Mouse (Mus musculus): Measurements from ENCODE around the gene H2-T3. TPM values are rescaled to one million over a fixed set of nuclear protein-coding genes. Genes with fewer than 3 reads are reported as not detected.
"Not testable (repeated sequence)": the region's sequence is repeated elsewhere in the genome, so short reads cannot be mapped to it uniquely, and the experiment has no call there.

Gene H2-T3
- total RNA-seq, 1 experiment from 2014 or later, result not detected

DNA sequence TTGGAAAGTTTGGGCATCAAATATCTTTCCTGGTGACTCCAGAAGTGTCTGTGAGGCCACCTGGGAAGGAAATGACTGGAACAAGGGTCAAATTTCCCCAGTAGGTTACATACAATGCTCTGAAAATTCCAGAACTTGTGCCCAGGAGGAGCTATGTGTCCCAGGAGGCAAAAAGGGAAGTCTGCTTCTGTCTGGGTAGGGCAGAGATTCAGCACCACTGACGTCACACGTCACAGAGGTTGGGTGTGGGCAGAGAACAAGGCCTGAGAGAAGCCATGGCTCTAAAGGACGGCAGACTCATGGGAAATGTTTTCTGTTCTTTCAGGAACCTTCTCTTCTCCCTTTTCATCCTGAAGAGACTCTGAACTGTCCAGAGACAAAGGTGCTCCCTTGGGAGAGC, 2.5 kb downstream of the H2-T3 start:
- ATAC-seq (ENCODE audit: extremely low read depth, insufficient number of reproducible peaks, low FRiP score, poor library complexity, severe bottlenecking), result no peak

DNA sequence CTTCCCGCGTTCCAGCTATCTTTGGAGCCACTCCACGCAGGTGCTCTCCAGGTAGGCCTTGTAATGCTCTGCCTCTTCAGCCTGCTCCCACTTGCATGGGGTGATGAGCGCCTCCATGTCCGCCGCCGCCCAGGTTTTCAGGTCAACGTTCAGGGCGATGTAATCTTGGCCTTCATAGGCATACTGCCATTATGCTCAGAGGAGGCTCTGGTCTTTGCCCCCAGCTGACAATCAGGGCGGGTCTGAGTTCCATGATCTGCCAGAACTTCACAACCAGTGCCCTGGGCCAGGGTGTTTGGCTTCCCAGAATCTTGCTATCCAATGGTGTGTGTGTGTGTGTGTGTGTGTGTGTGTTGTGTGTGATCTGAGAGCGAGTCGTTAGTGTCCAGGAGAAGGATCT, 7.9 kb downstream of the H2-T3 start:
- ATAC-seq (ENCODE audit: extremely low read depth, insufficient number of reproducible peaks, low FRiP score, poor library complexity, severe bottlenecking), result no peak

DNA sequence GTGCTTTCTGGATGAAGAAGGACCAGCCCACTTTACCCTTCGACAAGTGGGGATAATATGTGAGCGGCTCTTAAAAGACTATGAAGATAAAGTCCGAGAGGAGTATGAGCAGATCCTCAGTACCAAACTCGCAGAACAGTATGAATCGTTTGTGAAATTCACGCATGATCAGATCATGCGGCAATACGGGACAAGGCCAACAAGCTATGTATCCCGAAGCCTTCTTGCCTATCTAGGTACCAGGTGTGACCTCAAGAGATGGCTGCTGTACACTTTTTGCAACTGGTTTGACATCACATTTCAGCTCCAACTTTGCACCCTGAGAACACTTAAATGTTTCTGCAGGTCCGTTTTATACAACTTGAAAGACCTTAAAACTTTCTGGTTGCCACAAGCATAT, 10.6 kb downstream of the H2-T3 start:
- ATAC-seq (ENCODE audit: extremely low read depth, insufficient number of reproducible peaks, low FRiP score, poor library complexity, severe bottlenecking), result not testable (repeated sequence)

DNA sequence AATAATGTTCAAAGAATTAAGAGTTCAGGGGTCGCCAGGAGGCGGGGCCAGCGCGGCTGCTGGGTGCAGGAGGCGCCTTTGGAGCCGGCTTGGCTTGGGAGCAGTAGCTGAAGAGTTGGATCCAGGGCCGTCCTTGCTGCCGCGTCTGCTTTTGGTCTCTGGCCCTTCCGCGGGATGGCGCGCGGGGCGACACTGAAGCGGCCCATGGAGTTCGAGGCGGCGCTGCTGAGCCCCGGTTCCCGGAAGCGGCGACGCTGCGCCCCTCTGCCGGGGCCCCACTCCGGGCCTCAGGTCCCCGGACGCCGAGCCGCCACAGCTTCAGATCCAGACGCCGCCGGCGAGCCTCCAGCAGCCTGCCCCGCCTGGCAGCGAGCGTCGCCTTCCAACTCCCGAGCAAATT, 11.1 kb downstream of the H2-T3 start:
- not testable (repeated sequence) for ATAC-seq (ENCODE audit: extremely low read depth, insufficient number of reproducible peaks, low FRiP score, poor library complexity, severe bottlenecking)

DNA sequence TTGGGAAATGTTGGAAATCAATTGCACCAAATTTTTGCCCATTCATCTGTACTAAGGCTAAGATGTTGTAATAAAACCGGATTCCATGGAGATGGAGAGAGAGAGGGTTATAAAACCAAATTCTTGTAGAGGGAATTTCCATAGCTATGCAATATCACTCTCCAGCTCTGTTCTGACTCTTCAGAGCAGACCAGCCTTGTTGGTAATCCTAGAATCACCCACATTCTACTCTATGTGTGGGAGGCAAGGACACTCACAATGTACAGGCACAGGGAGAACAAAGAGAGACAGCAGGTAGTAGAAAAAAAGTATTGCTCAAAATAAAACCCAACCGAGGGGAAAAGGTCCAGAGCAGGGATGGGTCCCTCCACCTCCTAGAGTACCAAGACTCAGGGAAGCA, 14.0 kb downstream of the H2-T3 start:
- not testable (repeated sequence) for ATAC-seq (ENCODE audit: extremely low read depth, insufficient number of reproducible peaks, low FRiP score, poor library complexity, severe bottlenecking)

DNA sequence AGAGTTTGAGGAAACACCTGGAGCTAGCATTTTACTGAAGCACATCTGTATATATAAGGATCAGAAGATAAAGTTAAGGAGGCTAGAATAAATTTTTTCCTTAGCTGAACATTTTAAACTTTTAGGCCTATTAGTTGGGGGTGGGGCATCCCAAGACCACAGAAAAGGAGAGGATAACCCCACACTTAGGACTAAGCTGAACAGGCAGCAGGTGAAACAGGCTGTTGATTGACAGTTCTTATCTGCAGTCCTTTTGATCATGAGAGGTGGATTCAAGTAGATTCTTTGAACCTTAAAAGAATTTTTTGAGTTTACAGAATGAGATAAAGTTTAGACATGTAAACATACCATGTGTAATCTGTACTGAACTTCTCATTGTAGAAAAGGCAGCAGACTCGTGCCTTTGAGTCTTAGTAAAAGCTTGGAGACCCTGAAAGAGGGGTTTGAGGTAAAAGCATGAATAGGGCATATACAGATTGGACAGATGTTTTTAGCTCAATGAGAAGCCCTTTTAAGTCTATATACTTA, 19.7 kb downstream of the H2-T3 start:
- ATAC-seq (ENCODE audit: extremely low read depth, insufficient number of reproducible peaks, low FRiP score, poor library complexity, severe bottlenecking), result no peak

DNA sequence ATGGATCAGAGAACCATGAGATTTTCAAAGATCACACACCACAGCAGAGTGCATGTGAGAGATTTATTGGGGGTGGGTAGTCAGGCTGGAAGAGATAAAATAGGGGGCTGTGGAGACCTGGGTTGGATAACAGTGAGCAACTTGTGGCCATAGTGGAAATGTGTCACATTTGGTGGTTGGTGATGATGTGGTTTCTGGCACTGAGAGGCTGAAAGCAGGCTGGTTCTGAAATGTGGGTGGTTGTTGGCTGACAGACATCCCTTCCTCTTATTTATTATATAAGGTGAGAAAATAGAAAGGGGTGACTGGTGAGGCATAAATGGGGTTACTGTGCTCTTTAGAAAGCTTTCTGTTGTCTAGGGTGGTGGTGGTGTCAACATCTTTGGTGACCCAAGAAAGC, 20.3 kb downstream of the H2-T3 start:
- no peak for ATAC-seq (ENCODE audit: extremely low read depth, insufficient number of reproducible peaks, low FRiP score, poor library complexity, severe bottlenecking)

DNA sequence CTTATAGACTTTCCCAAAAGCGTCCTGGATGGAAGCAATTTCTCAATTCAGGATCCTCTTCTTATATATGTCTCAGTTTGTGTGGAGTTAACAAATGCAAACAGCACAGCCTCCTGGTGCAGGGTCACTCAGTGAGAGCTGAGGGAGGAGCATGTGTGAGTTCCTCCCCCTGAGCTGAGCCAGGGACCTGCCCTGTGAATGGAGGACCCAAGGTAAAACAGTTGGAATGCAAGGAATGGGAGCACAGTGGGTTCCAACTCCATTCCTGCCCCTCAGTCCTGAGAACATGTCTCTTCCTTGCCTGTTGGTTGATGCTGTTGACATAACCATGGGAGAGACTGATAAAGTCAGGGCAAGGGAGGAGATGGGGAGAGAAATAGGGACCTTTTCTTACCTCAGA, 21.0 kb downstream of the H2-T3 start:
- ATAC-seq (ENCODE audit: extremely low read depth, insufficient number of reproducible peaks, low FRiP score, poor library complexity, severe bottlenecking), result not testable (repeated sequence)

DNA sequence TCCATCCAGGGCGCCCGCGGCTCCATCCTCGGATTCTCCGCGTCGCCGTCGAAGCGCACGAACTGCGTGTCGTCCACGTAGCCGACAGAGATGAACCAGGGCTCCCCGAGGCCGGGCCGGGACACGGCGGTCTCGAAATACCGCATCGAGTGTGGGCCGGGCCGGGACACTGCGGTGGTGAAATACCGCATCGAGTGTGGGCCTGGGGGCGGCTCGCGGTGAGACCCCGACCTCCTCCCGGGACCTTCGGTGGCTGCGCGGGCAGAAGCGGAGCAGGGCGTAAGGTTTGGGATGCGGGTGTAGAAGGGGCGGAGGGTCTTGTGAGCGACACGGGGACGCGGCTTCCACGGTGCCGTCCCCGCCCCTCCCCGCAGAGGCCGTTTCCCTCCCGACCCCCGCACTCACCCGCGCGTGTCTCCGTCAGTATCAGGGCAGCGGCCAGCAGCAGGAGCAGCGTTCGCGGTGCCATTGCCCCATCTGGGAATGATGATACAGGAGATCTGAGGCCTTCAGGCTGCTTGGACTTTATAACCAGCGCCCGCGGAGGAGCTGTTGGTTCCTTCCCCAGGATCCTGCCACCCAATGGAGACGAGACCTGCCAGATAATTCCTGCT, 21.9 kb downstream of the H2-T3 start, which contains the start of gene Gm8909:
TSS of gene Gm8909 (minus strand) at position 499 of the 614 bp plus-strand sequence.
- no peak for ATAC-seq (ENCODE audit: extremely low read depth, insufficient number of reproducible peaks, low FRiP score, poor library complexity, severe bottlenecking)

DNA sequence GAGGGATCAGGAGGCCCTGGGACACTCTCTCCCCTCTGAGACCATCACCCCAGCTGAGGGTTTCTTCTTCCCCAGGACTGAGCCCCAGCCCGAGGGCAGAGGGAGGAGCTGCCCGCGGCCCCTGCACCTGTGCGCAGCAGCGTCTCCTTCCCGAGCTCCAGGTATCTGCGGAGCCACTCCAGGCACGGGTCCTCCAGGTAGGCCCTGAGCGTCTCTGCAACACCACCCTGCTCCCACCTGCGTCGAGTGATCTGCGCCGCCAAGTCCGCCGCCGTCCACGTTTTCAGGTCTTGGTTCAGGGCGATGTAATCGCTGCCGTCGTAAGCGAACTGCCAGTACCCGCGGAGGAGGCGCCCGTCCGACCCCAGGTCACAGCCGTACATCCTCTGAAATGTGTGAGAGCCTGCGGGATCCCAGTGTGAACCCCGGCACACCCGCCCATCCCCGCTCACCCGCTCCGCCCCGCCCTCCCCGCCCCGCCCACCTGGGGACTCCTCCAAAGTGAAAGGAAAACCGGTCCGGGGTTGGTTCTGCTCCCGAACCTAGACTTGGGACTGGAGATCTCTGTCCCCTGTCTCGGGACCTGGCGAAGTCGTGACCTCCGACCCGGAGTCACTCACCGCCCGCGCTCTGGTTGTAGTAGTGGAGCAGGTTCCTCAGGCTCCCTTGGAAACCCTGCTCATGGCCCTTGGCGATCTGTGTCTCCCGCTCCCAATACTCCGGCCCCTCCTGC, 22.6 kb downstream of the H2-T3 start:
- 0 out of 2 replicates have a peak, but pooled peaks have one; percentile 13 for ATAC-seq (ENCODE audit: extremely low read depth, insufficient number of reproducible peaks, low FRiP score, poor library complexity, severe bottlenecking)

DNA sequence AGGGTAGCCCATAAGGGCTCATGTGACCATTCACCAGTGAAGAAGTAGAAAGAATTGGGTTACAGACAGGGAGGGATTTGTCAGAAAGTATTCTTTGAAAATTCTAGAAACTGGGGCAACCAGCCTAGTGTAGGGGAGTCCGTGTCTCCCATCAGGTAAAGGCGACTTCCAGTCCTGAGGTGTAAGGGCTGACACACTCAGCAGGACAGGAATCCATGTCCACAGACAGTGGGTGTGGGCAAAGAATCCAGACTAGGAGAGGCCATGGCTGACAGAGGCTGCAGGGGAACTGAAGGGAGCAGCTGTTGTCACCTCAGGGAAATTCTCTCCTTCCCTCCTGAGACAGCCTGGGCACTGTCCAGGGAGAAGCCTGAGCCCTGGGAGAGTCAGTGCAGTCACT, 23.2 kb downstream of the H2-T3 start:
- not testable (repeated sequence) for ATAC-seq (ENCODE audit: extremely low read depth, insufficient number of reproducible peaks, low FRiP score, poor library complexity, severe bottlenecking)

DNA sequence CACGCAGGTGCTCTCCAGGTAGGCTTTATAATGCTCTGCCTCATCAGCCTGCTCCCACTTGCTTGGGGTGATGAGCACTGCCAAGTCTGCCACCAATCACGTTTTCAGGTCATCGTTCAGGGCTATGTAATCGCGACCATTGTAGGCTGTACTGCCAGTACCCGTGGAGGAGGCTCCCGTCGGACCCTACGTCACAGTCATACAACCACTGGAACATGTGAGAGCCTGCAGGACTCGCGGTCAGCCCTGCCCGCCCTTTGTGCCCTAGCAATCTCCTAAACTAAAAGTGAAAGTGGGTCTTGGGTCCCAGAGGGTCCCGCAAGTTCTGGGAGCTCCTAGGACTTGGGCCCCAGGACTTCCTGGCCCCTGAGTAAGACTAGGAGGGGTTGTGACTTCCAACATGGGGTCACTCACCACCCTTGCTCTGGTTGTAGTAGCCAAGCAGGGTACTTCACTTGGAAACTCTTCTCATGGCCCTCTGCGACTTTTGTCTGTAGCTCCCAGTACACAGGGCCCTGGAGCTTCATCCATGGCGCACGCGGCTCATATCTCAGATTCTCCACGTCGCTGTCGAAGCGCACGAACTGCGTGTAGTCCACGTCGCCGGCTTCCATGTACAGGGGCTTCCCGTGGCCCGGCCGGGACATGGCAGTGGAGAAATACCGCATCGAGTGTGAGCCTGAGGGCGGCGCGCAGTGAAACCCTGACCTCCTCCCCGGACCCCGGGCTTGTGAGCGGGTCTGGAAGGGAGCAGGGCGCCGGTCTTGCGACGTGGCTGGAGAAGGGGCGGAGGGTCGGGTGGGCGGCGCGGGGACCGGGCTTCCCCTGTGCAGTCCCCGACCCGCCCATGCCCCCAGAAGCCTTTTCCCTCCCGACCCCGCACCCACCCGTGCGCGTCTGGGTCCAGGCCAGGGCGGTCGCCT, 28.7 kb downstream of the H2-T3 start:
- ATAC-seq (ENCODE audit: extremely low read depth, insufficient number of reproducible peaks, low FRiP score, poor library complexity, severe bottlenecking), result 0 out of 2 replicates have a peak, but pooled peaks have one; percentile 17

DNA sequence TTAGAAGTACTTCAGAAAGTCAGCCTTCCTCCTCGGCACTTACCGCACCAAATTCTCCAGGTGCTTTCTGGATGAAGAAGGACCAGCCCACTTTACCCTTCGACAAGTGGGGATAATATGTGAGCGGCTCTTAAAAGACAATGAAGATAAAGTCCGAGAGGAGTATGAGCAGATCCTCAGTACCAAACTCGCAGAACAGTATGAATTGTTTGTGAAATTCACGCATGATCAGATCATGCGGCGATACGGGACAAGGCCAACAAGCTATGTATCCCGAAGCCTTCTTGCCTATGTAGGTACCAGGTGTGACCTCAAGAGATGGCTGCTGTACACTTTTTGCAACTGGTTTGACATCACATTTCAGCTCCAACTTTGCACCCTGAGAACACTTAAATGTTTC, 31.8 kb downstream of the H2-T3 start:
- ATAC-seq (ENCODE audit: extremely low read depth, insufficient number of reproducible peaks, low FRiP score, poor library complexity, severe bottlenecking), result not testable (repeated sequence)

DNA sequence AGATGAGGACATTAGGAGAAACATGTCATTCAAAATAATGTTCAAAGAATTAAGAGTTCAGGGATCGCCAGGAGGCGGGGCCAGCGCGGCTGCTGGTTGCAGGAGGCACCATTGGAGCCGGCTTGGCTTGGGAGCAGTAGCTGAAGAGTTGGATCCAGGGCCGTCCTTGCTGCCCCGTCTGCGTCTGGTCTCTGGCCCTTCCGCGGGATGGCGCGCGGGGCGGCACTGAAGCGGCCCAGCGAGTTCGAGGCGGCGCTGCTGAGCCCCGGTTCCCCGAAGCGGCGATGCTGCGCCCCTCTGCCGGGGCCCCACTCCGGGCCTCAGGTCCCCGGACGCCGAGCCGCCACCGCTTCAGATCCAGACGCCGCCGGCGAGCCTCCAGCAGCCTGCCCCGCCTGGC, 32.3 kb downstream of the H2-T3 start:
- not testable (repeated sequence) for ATAC-seq (ENCODE audit: extremely low read depth, insufficient number of reproducible peaks, low FRiP score, poor library complexity, severe bottlenecking)

DNA sequence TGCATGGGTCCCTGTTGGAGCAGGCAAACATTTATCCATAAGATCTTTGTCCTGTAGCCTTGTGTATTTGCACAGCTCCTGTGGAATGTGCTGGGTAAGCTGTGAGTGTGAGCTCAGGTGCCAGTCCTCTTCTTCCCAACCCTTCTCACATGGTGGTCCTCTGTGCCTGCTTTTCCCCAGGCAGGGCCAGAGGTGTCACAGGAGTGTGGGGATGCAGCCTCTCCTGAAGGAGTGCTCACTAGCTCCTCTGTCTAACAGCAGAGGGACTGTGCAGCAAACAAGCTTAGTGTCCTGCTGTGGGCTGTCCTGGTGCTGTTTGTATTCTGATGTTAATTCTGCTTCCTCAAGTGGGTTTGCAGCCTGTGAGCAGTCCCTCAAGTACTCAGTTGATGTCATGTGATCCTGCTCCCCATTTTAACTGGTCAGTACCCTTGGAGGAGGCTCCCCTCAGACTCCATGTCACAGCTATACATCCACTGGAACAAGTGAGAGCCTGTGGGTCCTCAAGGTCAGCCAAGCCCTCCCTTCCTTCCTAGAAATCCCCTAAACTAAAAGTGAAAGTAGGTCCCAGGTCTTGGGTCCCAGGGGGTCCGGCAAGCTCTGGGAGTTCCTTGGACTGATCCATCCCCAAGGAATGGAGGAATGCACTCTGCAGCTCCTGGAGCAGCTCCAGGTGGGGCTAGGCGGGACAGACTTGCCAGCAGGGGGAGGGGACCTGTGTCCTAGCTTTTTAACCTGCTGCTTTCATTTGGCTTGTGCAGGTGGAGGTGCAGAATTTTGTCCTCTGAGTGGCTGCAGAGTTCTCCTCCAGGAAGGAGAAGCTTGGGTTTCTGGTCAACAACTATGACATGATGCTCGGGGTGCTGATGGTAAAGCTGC, 35.6 kb downstream of the H2-T3 start:
- ATAC-seq (ENCODE audit: extremely low read depth, insufficient number of reproducible peaks, low FRiP score, poor library complexity, severe bottlenecking), result no peak

DNA sequence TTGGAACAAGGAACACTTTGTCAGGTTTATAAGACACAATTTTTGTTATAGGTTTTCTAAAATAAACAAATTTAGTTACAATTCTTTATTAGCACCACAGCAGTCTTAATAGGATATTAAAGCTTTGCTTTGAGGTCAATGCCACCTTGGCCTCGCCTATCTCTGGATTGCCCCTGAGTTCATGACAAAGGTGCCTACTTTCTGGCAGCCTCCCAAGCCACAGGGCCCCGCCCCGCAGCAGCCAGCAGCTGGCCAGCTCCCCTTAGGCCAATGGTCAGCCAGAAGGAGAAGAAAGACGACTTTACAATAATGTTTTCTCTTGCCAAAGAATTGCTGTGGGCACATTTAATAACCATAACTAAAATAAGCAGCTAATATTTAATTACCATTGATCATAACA, 38.9 kb downstream of the H2-T3 start:
- not testable (repeated sequence) for ATAC-seq (ENCODE audit: extremely low read depth, insufficient number of reproducible peaks, low FRiP score, poor library complexity, severe bottlenecking)

DNA sequence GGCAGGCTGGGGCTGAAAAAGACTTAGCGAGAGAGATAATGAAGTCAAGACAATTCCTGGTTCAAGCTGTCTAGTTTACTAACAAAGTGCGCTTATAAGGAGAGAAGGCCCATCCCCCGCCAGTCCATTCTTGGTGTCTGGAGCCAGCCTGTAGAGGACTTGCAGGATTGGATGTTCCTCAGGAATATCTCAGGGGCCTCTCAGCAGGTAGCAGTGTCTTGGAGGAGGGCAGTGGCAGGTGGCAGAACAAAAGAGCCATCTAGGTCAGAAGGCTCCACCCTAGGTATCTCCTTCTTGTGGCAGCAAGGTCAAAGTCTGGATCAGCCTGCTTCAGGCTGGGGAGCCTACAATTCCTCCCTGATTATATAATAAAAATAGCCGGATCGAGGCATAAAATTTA, 41.6 kb downstream of the H2-T3 start:
- not testable (repeated sequence) for ATAC-seq (ENCODE audit: extremely low read depth, insufficient number of reproducible peaks, low FRiP score, poor library complexity, severe bottlenecking)

DNA sequence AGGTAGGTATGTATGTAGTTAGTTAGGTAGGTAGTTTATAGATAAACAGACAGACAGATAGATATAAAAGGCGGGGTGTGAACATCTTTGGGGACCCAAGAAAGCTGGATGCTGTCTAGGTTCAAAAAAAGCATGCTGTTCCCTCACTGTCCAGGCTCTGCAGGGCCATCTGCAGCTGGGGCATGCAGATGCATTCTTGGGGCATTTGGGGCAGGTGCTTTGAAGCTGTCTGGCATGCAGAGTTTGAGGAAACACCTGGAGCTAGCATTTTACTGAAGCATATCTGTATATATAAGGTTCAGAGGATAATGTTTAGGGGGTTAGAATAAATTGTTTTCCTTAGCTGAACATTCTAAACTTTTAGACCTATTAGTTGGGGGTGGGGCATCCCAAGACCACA, 43.1 kb downstream of the H2-T3 start:
- not testable (repeated sequence) for ATAC-seq (ENCODE audit: extremely low read depth, insufficient number of reproducible peaks, low FRiP score, poor library complexity, severe bottlenecking)

DNA sequence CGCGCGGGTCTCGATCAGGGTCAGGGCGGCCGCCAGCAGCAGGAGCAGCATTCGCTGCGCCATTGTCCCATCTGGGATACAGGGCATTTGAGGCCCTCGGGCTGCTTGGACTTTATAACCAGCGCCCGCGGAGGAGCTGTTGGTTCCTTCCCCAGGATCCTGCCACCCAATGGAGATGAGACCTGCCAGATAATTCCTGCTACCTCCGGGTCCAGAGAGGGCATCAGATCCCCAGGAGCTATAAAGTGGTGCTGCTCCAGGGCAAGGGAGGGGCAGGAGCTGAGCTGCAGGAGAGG, 44.3 kb downstream of the H2-T3 start:
- ATAC-seq (ENCODE audit: extremely low read depth, insufficient number of reproducible peaks, low FRiP score, poor library complexity, severe bottlenecking), result not testable (repeated sequence)
